Mouse (Mus musculus) heart, postnatal 10 days (tissue): Measurements from ENCODE around the gene Padi3. TPM values are rescaled to one million over a fixed set of nuclear protein-coding genes. Genes with fewer than 3 reads are reported as not detected.

Source experiments
- DNase-seq, 2 experiments: peaks; one replicate each; pipeline ENCODE4 v3.0.0; 2021
- intact Hi-C: fragments of 180-260 bp; cut with DNase I; formaldehyde crosslinking; loops from one replicate; pipeline ENCODE4 v1.15.1; 2025
- total RNA-seq, 2 experiments: library from RNA; stranded (reverse); gene quantifications; 2 replicates each; pipeline ENCODE4 v1.2.3; 2021

Padi3 gene
- under 1 TPM; 0.12 TPM for total RNA-seq

- intact Hi-C loops: loop anchor here (5.0 kb wide), 1 partner anchor 92 kb away; no protein-coding TSS in a partner anchor
- DNase-seq: no peak
Measured at GRCm38 (mm10) chr4:140810458-140811260, at the start of gene Padi3. Padi3 (minus strand) TSS chr4:140810648.

- intact Hi-C loops: no loop called here
- no peak for DNase-seq
Measured at GRCm38 (mm10) chr4:140859291-140859690, 48.8 kb upstream of the Padi3 start.

GRCm38 (mm10) chr4:140857813-140858212 is 47.4 kb upstream of the Padi3 start:
- DNase-seq: no peak
- intact Hi-C loops: no loop called here

- no peak for DNase-seq
- intact Hi-C loops: no loop called here
Measured at GRCm38 (mm10) chr4:140857041-140857440, 46.6 kb upstream of the Padi3 start.

DNA sequence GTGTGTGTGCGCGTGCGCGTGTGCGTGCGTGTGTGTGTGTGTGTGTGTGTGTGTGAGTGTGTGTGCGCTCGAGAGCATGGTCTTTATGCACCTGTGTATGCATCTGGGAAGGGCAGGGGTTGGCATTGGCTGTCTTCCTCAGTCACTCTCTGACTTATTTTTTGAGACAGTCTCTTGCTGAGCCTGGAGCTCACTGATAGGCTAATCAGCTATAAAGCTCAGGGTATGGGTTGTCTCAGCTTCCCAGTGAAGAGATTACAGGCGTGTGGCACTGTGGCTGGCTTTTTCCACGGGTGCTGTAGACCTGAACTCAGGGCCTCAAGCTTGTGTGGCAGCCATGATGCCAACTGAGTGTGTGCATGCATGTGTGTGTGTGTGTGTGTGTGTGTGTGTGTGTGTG is 44.7 kb upstream of the Padi3 start:
- DNase-seq: no peak
- intact Hi-C loops: no loop called here

DNA sequence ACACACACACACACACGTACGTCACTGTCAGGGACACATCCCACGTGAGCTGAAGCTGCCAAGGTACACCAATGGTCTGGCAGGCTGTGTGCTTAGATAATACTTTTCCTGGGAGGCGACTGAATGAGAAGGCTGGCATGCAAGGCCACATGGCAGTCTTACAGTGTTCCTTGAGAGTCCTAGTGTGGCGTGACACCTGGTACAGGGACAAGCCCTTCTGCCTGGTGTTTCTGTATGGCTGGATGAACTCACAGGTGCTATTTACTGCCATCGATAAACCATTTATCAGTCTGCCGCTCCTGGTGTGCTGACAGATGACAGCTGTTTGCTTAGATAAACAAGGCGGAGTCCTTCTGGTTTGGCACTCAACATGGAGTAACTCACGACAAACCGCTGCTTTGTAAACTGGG is 44.0 kb upstream of the Padi3 start:
- intact Hi-C loops: no loop called here
- DNase-seq: peak; percentile 24 to 27

DNA sequence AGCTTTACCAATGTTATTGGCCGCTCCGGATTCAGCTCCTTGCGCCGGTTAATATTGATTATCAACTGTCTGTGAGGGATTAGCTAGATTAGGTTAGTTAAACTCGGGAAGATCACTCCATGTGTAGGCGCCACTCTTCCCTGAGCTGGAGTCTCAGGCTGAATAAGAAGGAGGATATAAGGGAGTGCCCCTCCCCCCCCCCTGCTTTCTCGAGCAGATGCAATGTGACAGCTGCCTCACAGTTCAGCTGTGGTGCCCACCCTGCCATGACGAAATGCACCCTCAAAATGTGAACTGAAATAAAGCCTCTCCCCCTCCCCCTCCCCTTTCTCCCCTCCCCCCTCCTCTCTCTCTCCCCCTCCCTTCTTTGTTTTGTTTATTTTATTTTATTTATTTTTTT is 43.2 kb upstream of the Padi3 start:
- DNase-seq: no peak
- intact Hi-C loops: no loop called here

DNA sequence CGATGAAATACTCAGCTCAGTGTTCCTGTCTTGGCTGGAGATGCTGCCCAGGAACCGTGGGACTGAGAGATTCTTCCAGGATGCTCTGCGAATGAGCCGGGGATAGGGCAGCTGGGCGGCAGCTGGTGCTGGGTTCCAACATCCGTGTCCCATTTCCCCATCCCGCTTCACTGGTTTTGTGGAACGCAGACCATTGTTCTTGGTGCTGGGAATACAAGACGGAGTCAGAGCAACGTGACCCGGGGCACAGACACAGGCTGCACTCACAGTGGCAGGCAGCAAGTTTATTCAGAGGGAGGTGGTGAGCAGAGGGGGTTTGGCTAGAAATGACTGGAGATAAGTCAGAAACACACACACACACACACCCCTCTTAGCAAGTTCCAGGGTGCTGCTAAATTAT is 38.9 kb upstream of the Padi3 start:
- no peak for DNase-seq
- intact Hi-C loops: no loop called here

GRCm38 (mm10) chr4:140845666-140846065 is 35.2 kb upstream of the Padi3 start, which contains the start of gene Padi1:
Padi1 (minus strand) TSS chr4:140845778.
- no peak for DNase-seq
- intact Hi-C loops: no loop called here

DNA sequence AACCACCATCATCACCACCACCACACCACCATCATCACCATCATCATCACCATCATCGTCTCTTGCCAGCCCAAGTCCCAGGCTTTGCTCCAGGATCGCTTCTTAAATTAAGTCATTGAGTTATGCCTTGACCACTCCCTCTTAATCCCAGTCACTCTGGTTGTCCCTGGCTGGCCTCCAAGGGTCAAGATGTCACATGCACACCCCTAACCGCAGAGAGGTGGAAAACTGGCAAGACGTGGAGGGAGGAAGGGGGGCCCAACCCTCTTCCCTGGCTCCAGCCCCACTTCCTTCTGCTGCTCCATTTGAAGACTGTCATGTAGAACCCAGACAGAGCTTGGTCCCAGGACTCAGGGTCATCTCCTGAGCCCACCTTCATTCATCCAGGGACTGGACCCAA is 34.5 kb upstream of the Padi3 start:
- intact Hi-C loops: no loop called here
- no peak for DNase-seq

- no peak for DNase-seq
- intact Hi-C loops: no loop called here
Measured at GRCm38 (mm10) chr4:140843670-140844280, 33.3 kb upstream of the Padi3 start.

GRCm38 (mm10) chr4:140842909-140843308 is 32.5 kb upstream of the Padi3 start:
- intact Hi-C loops: no loop called here
- DNase-seq: no peak

DNA sequence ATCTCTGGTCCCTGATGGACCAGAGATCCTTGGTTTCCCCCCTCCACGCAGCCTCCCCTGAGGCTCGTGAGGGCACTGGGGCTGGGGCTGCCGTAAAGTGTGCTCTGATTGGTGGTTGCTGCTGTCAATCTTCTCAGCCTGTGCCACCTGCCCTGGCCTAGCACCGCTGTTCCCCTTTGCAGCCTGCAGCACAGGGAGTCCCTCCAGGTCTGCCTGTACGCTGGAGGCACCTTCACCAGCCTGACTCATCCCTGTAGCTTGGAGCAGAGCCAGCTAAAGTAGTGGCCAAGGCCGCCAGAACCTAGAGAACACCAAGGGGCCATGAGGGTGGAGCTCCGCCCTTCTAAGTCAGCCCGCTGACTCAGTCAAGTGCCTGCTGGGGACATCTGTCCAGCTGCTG is 27.4 kb upstream of the Padi3 start:
- DNase-seq: peak; percentile 19 to 24
- intact Hi-C loops: no loop called here

DNA sequence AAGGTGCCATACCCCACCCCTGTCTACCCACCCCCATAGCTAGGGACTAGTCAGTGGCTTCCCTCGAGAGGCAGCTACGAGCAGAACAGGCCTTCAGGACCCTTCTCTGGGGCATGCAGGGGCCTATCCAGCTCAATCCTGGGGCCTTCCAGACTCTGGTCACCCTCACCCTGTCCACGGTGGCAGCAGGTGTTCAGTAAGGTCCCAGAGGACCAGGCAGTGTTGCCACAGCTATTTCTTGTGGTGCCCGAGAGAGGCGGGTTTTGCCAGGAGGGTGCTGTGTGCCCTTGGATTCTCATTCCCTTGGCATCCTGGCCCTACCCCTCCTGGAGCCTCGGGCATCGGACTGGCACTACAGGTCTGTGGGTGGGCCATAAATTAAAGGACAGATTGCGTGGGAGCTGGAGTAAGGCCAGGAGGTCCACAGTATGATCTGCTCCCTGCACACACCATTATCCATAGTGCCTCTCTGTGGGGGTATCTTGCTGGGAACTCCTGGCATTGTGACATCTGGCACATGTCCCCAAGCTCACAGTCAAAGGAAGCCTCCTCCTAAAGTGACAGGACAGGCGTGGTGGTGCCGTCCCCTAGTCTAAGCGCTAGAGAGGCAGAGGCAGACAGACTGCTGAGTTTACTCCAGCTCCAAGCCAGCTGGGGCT is 25.9 kb upstream of the Padi3 start:
- DNase-seq: no peak
- intact Hi-C loops: no loop called here

GRCm38 (mm10) chr4:140835682-140836081 is 25.2 kb upstream of the Padi3 start:
- intact Hi-C loops: no loop called here
- DNase-seq: no peak

- DNase-seq: no peak
- intact Hi-C loops: no loop called here
Measured at GRCm38 (mm10) chr4:140834327-140834934, 24.0 kb upstream of the Padi3 start.

- no peak for DNase-seq
- intact Hi-C loops: no loop called here
Measured at GRCm38 (mm10) chr4:140832821-140833220, 22.4 kb upstream of the Padi3 start.

GRCm38 (mm10) chr4:140831808-140832207 is 21.4 kb upstream of the Padi3 start:
- DNase-seq: no peak
- intact Hi-C loops: no loop called here

- intact Hi-C loops: no loop called here
- no peak for DNase-seq
Measured at GRCm38 (mm10) chr4:140827237-140827636, 16.8 kb upstream of the Padi3 start.

GRCm38 (mm10) chr4:140825942-140826341 is 15.5 kb upstream of the Padi3 start:
- intact Hi-C loops: no loop called here
- no peak for DNase-seq

DNA sequence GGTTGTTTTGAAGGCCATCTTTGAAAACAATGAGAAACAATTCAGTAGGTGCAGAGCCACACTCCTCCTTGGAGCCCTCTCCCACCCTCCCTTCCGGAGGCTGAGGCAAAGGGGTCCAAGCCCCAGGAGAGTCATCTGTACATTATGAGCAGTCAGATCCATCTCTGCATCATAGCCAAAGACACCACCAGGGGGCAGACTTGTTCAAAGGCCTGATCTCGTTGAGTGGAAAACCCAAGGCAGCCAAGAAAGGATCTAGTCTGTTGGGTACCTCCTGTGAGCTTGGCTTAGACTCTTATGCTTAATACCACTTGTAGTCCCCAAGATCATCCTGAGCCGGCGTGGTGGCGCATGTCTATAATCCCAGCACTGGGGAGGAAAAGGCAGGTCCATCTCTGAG is 11.5 kb upstream of the Padi3 start:
- intact Hi-C loops: no loop called here
- DNase-seq: peak; percentile 30 to 46
